Mouse (Mus musculus): ENCODE results near the gene F11.

DNA sequence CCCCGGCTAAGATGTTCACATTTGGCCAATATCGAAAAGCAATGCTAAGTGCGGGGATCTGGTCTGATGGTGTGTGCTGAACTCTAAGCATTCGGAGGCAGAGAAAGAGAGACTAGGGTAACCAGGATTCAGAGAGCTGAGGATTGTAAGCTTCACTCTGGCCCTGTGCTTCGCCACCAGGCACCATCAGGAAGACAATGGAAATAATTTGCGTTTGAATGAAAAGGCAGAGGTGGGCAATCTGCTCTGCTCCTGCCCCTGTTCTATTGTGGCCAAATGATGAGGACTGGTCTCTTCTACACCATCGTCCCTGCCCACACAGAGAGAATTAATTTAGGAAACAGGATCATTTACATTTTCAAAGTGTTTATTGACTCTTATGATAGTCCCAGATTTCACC lies 15.5 kb downstream of the F11 start:
- TF ChIP-seq MYC (IDR thresholded peaks at IDR 0.05; ENCODE audit: low read depth, low read length) (no peak), MAZ (IDR thresholded peaks at IDR 0.05; ENCODE audit: low read depth, low read length) (no peak), MEF2A (IDR thresholded peaks at IDR 0.05; ENCODE audit: extremely low read depth, insufficient replicate concordance, low read depth, low read length, poor library complexity, severe bottlenecking) (no peak), EP300 (IDR thresholded peaks at IDR 0.05; ENCODE audit: low read depth in 1 of 2, low read length in 2 of 2) (no peak), CTCF (IDR thresholded peaks at IDR 0.05 in 2 of 3, conservative IDR thresholded peaks at IDR 0.05 in 1 of 3; ENCODE audit: control insufficient read depth in 1 of 3, insufficient read depth in 1 of 3, low read depth in 2 of 3, low read length in 3 of 3, poor library complexity in 1 of 3, severe bottlenecking in 1 of 3) (no peak), POLR2A (IDR thresholded peaks at IDR 0.05; ENCODE audit: control insufficient read depth in 1 of 2, insufficient read depth in 1 of 2, low read depth in 1 of 2, low read length in 2 of 2, poor library complexity in 1 of 2) (no peak), E2F4 (IDR thresholded peaks at IDR 0.05; ENCODE audit: borderline replicate concordance, low read depth, low read length) (no peak), MAX (IDR thresholded peaks at IDR 0.05; ENCODE audit: low read length) (no peak), GATA1 (IDR thresholded peaks at IDR 0.05; ENCODE audit: low read depth, low read length) (no peak), TAL1 (IDR thresholded peaks at IDR 0.05; ENCODE audit: low read length) (no peak), RAD21 (IDR thresholded peaks at IDR 0.05; ENCODE audit: low read depth, low read length) (no peak), HCFC1 (IDR thresholded peaks at IDR 0.05; ENCODE audit: low read depth, low read length) (no peak), POLR2AphosphoS2 (IDR thresholded peaks at IDR 0.05; ENCODE audit: low read length) (no peak), ZC3H11A (IDR thresholded peaks at IDR 0.05; ENCODE audit: low read depth, low read length) (no peak)
